Mouse (Mus musculus) thymus, adult 2 months (tissue): Measurements from ENCODE around the gene Nav1.

Experiments used
- CTCF ChIP-seq: fragments of 200-500 bp; IDR thresholded peaks from 2 replicates; pipeline ENCODE4 v1.5.1; 2012; ENCODE audit warnings: mild to moderate bottlenecking, control low read depth, low read length, moderate library complexity, borderline replicate concordance; ENCODE audit not compliant: control insufficient read depth, poor library complexity, insufficient read depth; ENCODE audit errors: extremely low read depth
- POLR2A ChIP-seq: fragments of 200-500 bp; IDR thresholded peaks from 2 replicates; pipeline ENCODE4 v1.6.1; 2012; ENCODE audit warnings: mild to moderate bottlenecking, low read length, control low read depth, moderate library complexity; ENCODE audit not compliant: control insufficient read depth, poor library complexity, insufficient read depth; ENCODE audit errors: extremely low read depth

DNA sequence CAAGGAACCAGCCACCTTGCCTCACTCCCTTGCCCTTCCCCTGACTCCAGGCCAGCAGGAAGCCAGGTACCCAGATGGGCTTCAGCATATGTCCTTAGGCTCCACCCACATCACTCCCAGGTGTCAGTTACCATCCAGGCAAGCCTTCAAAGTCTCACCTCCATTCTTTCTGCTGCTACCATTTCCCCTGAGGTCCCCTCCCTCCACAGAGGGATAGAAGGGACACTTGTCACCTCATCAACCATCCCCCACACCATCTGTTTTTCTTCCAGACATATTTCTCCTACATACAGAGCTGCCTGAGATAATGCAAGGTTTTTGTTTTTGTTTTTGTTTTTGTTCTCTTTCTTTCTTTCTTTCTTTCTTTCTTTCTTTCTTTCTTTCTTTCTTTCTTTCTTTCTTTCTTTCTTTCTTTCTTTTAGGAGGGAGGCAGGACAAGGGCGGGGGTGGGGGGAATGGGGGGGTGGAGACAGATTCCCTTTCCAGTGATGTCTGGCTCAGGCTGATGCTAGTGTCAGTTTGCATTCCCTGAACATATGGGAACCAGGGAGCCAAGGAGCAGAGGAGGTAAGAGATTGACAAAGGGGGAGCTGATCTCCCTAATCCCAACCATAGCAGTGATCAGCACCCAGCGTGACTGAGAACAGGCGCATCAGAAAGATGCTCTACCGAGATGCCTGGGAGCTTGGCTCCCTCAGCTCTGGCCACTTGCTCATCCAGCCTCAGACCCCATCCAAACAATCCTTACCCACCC lies 34.8 kb downstream of the Nav1 start:
- TF ChIP-seq CTCF (no peak), POLR2A (no peak)
